Mouse (Mus musculus): ENCODE results near the gene Samsn1.

Gene Samsn1

GRCm38 (mm10) chr16:75933357-75933756, 88.7 kb downstream of the Samsn1 start:
- no peak for DNase-seq (ENCODE audit: low spot score in 2 of 2)

DNA sequence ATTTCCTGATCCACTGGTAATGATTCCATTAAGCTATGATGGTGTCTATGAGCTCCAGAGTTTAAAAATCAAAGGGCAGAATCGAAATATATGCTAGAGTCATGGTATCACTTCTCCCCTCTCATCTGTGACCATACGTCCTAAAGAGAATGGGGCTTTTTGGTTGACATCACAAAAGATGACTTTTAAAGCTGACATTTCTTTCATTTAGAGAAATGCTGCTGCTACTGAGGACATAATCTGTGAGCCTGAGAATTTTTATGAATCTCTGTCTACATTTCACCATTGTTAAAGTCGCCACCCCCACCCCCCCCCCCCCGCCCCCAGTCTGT, 91.9 kb downstream of the Samsn1 start:
- no peak for DNase-seq (ENCODE audit: low spot score in 2 of 2)

DNA sequence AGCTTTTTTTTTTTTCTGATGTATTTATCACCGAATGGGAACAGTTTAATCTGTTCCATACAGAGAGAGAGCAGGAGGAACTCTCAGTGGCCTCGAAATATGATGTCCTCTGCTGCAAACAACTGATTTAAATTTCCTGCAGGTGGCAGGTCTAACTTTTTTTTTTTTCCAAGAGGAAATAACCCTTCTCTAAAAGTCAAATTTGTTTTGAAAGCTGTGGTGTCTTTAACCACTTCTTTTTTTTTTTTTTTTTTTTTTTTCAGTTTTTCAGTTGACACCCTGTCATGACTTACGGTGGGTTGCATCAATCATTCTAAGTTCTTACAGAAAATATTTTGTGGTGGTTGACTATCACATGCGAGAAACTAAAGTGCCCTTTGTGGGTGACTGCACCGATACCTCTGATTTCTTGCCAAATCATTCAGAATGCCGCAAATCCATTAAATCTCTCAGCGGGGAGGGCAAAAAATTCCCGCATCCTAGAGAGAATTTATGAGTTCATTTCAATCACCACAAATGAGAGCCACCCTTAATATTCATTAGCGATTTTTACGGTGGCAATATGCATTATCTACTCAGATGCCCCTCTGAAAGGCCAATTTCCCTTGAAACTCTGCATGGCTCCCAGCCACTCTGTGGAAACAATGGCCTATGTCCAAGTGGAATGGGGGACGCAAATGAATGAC, 92.4 kb downstream of the Samsn1 start:
- no peak for DNase-seq (ENCODE audit: low spot score in 2 of 2)

DNA sequence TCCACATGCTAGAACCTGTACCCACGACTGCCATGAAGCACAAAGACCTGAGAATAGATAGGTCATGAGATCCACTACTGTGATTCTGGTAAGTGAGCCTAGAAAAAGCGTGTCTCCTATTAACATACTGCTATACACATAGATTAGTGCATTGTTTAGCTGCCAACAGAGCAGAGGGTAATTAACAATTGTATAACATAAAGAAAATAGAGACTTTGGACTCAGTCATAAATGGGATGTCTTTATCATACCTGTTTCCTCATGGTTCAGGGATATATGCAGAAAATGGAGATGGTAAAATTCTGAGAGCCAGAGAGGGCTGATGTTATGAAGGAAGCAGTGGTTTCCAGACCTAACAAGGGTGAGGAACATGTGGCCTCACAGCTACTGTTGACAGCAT, 95.6 kb downstream of the Samsn1 start:
- DNase-seq (ENCODE audit: low spot score in 2 of 2) = no peak

DNA sequence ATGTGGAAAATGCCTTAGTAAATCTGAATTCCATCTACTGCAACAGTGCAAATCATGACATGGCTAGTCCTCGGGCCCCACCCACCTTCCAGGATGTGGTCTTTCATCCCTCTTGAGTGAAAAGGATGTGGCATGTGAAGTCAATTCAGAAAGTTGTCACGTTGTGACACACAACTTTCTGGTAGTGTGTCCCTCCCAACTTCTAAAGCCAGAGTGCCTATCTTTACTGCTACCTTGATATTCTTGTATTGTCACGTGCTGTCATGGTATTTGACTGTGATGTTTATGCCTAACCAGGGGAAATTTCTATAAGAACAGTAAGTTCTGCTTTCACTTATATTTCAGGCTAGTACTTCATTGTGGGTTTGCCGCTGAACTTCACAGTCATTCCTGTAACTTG, 101.2 kb downstream of the Samsn1 start:
- DNase-seq (ENCODE audit: low spot score in 2 of 2) = no peak

- no peak for DNase-seq (ENCODE audit: low spot score in 2 of 2)
These were observed 102.8 kb downstream of the Samsn1 start for GRCm38 (mm10) chr16:75919298-75919697.

GRCm38 (mm10) chr16:75917712-75918111, 104.4 kb downstream of the Samsn1 start:
- no peak for DNase-seq (ENCODE audit: low spot score in 2 of 2)

GRCm38 (mm10) chr16:75912051-75912450, 110.0 kb downstream of the Samsn1 start:
- no peak for DNase-seq (ENCODE audit: low spot score in 2 of 2)

- DNase-seq (ENCODE audit: low spot score in 2 of 2) = no peak
These were observed 113.2 kb downstream of the Samsn1 start for GRCm38 (mm10) chr16:75908635-75909494.

GRCm38 (mm10) chr16:75906790-75907189, 115.3 kb downstream of the Samsn1 start:
- DNase-seq (ENCODE audit: low spot score in 2 of 2) = no peak

DNA sequence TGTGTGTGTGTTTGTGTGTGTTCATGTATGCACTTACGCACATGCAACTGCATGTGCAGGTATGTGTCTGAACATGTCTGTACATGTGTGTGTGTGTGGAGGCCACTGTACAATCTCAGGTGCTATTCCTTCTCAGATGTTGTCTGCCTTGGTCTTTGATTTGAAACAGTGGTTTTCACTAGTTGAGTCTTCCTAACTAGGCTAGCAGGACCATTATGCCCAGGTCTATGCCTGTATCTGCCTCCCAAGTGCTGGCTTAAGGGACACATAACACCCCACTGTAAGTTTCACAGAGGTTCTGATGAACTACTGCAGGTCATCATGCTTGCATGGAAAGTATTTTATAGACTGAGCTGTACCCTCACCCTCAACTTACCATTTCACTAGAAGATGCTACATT, 115.8 kb downstream of the Samsn1 start:
- no peak for DNase-seq (ENCODE audit: low spot score in 2 of 2)

GRCm38 (mm10) chr16:75905324-75905723, 116.8 kb downstream of the Samsn1 start:
- DNase-seq (ENCODE audit: low spot score in 2 of 2) = no peak

DNA sequence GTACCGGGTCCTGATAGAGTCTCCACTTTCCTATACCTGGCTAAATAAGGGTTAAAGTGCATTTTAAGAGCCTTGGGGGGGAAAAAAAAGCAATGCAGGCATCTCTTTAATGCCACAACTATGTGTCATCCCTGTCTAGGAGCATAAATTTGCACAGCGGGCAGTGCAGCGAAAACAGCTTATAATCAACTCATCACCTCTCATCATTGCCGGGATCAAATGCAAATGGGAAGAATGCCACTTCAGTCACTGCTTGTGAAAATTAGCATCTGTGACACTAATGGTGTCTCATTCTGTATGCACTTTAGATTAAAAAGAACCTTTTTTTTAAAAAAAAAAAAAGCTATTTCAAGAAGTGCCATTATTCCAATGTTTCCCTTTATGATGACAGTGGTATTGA, 118.0 kb downstream of the Samsn1 start:
- no peak for DNase-seq (ENCODE audit: low spot score in 2 of 2)

- no peak for DNase-seq (ENCODE audit: low spot score in 2 of 2)
These were observed 119.1 kb downstream of the Samsn1 start for GRCm38 (mm10) chr16:75903028-75903427.

DNA sequence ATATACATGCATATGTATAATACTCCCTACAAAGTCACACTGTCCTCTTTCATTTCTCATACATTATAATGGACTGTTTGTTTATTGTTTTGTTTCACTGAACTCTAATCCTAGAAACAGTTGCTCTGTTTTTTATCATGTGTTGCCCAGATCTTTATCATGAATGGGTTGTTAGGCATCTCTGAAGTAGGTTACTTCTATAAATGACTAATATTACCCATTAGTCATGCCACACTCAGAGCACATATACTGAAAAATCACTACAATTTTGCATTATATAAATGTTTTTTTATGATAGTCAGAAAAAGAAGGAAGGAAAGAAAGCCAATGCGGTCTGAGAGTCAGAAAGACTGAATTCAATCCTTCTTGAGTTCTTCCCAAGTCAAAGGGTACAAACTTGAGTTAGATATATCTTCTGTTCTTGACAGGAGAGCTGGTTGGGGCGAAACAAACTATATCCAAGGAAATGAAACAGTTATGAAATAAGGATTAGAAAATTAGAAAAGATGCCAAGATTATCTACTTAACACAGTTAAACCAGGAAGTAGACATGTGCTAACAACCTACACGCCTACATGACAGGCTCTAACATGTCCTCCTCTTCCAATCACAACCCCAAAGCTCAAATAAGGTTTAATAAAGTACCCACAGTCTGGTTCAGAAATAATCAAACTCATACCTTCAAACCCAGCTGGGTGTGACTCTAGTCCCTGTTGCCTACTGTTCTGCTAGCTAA, 122.0 kb downstream of the Samsn1 start:
- DNase-seq (ENCODE audit: low spot score in 2 of 2) = no peak

- DNase-seq (ENCODE audit: low spot score in 2 of 2) = no peak
These were observed 124.2 kb downstream of the Samsn1 start for GRCm38 (mm10) chr16:75897828-75898367.

GRCm38 (mm10) chr16:75894263-75894901, 127.7 kb downstream of the Samsn1 start:
- no peak for DNase-seq (ENCODE audit: low spot score in 2 of 2)

DNA sequence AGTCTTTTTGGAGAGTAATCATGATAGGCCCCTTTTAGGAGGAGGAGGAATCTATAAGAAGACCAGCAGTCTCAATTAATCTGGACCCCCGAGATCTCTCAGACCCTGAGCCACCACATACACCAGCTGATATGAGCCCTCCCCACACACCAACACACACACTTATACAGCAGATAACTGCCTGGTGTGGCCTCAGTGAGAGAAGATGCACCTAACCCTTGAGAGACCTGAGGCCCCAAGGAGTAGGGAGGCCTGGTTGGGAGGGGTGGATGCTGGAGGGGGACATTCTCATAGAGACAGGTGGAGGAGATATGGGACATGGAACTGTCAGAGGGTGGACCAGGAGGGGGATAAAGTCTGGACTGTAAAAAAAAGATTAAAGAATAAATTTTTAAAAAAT, 128.6 kb downstream of the Samsn1 start:
- DNase-seq (ENCODE audit: low spot score in 2 of 2) = no peak

GRCm38 (mm10) chr16:75889081-75889646, 132.9 kb downstream of the Samsn1 start:
- no peak for DNase-seq (ENCODE audit: low spot score in 2 of 2)

DNA sequence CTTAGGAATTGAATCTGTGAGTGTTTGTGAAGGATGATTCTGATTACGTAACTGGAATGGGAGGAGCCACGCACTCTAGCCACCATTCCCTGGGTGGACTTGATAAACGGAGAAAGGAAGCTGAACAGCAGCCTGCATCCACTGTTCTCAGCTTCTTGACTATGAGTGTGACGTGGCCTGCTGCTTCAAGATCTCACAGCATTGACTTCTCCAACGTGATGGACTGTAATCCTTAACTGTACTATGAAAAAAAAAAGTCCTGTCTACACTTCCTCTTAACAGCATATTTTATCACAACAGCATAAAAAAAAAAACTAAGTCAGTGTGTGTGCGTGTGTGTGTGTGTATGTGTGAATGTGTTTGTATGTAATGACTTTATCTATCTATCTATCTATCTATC, 134.9 kb downstream of the Samsn1 start:
- no peak for DNase-seq (ENCODE audit: low spot score in 2 of 2)

GRCm38 (mm10) chr16:75878885-75879284, 143.2 kb downstream of the Samsn1 start:
- DNase-seq (ENCODE audit: low spot score in 2 of 2) = no peak

GRCm38 (mm10) chr16:75877170-75877569, 144.9 kb downstream of the Samsn1 start:
- no peak for DNase-seq (ENCODE audit: low spot score in 2 of 2)
